Mouse (Mus musculus): ENCODE results near the gene Psme2b. TPM values are rescaled to one million over a fixed set of nuclear protein-coding genes. Genes with fewer than 3 reads are reported as not detected.
A peak's percentile ranks its signal among the peaks of the same experiment; 100 is the strongest.
"Not testable (repeated sequence)": the region's sequence is repeated elsewhere in the genome, so short reads cannot be mapped to it uniquely, and the experiment has no call there.

Psme2b gene
- 1 to 10 TPM; 2.6 to 5.6 TPM for total RNA-seq (2021)
- long read RNA-seq, experiment 1, transcript Psme2b-201 (1 exons, 837 nt), result major isoform, 7 of 7 reads
- long read RNA-seq, experiment 1, partial matches to known transcripts, result 0 of 7 reads
- long read RNA-seq, experiment 1, other reads (novel, unspliced or antisense), result 0 of 7 reads
- long read RNA-seq, experiment 2, partial matches to known transcripts, result 0 of 1 reads
- long read RNA-seq, experiment 2, other reads (novel, unspliced or antisense), result 0 of 1 reads

DNA sequence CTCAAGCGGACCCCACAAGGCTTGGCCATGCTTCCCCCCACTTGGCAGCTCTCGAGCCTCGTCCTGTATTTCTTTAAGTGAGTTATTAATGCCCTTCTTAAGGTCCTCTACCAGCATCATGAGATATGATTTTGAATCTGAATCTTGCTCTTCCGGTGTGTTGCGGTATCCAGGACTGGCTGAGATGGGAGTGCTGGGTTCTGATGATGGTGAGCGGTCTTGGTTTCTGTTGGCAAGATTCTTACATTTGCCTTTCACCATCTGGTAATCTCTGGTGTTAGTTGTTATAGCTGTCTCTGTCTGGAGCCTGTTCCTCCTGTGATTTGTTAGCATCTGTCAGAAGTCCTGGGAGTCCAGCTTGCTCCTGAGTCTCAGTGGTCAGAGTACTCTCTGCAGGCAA lies at the start of gene Psme2b:
TSS of gene Psme2b (minus strand) at position 101 of the 400 bp plus-strand sequence.
- not testable (repeated sequence) for DNase-seq

DNA sequence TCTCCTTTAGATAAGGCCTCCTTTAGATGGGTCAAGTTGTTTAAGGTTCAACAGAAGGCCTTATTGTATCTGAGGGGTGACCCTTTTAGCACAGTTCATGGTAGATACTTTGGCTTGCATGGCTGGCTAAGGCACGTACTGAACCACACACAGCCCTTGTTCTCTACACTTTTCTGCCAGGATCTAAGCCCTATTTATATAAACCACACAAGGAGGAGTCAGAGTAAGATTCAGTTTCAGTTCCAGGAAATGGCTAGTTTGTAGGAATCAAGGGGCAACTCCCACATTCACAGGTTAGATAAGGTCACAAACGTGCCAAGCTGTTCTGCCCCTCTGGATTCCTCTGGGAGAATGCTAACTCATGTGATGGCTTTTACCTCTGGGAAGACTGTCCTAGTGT lies 48.0 kb upstream of the Psme2b start, which contains the start of gene Tgtp1:
TSS of gene Tgtp1 (minus strand) at position 155 of the 400 bp plus-strand sequence.
- peak in 1 of 2 experiments; percentile 16 for DNase-seq

DNA sequence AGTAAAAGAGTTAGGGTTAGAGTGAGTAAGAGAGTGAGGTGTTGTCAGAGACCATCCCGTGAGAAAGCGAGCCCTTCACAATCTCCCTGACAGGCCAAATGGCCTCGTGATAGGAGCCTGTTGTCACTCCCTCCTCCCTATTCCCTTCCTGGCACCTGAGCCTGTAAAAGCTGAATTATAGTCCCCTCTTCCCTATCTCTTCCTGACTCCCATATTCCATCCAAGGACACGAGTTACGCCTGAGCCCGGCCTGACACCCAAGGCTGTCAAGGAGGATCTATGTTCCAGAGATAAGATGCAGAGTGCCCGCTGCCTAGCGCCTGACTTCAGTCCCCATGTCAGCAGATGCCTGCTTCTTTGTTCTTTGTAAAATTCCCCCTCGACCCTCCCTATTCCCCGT lies 47.3 kb upstream of the Psme2b start:
- not testable (repeated sequence) for DNase-seq

DNA sequence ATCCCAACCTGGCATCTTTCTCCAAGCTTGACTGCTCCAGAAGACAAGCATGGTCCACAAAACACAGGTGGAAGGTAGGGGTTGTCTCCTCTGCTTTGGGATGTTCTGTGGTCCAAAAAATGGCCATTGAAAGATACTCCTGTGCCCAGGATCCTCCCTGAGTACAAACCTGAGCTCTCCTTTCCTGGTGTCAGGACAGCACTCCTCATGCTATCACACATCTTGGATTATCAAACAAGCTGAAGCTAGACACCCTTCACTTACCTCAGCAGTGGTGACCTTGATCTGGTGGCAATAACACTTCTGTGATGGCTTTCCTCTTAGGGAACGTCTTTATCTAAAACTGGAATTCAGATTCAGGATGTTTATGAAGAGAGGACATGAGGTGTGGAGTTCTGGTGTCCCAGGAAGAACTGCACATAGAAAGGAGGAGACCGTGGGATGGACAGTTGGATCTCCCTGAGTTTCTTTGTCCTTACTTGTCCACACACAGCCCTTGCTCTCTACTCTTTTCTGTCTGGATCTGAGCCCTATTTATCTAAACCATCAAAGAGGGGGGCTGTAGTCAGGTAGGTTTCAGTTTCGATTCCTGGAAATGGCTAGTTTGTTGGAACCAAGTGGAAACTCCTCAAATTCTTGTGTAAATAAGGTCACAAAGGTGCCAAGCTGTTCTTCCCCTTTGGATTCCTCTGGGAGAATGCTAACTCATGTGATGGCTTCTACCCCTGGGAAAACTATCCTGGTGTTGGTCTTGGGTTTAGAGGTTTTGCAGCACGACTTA lies 45.9 kb upstream of the Psme2b start, which contains the start of gene Gm12185:
TSS of gene Gm12185 (minus strand) at position 487 of the 781 bp plus-strand sequence.
- DNase-seq, result peak; percentile 38 to 63

DNA sequence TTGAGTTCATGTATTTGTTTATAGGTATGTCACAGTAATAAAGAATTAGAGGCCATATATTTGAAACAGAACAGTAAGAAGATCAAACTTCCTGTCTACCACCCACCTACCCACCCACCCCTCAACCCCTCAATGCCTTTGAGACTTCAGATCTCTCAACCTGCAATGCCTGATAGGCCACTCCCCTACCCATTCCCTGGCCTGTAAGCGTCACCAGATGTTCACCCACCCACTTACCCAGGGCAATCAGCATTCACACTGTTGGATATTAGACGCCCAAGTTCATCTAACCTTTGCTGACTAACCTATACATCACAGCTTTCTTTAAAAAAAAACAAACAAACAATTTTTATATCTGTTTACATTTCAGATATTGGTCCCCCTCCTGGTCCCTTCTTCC lies 44.0 kb upstream of the Psme2b start:
- not testable (repeated sequence) for DNase-seq

DNA sequence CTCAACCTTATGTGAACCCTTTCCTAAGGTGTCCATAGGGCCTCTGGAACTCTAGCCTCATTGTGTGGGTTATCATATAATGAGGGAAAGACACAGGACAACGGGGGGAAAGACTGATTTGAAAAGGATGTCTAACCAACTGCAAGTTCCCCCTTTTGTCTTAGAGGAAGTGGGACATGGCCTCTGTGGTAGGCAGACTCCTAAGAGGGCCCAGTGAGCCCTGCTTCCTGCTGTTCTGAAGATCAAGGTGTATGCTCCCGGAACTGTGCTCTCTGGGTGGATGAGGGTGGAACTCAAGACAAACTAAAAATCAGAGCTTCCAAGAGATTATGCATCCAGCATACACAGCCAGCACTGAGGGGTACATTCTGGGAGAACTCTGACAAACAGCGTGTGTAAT lies 42.2 kb upstream of the Psme2b start:
- DNase-seq, result not testable (repeated sequence)

DNA sequence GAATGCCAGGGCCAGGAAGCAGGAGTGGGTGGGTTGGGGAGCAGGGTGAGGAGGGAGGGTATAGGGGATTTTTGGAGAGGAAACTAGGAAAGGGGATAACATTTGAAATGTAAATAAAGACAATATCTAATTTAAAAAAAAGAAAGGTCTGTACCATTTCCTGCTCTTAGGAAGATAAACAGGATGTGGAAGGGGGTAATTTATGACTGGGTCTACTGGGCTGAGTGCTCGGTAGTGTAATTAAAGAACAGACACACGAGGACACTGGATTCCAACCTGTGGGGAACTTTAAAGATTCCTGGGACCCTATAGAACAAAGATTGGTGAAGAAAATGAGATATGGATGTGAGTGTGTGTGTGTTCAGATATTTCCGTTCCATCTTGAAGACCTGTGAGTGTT lies 36.9 kb upstream of the Psme2b start:
- DNase-seq, result not testable (repeated sequence)

DNA sequence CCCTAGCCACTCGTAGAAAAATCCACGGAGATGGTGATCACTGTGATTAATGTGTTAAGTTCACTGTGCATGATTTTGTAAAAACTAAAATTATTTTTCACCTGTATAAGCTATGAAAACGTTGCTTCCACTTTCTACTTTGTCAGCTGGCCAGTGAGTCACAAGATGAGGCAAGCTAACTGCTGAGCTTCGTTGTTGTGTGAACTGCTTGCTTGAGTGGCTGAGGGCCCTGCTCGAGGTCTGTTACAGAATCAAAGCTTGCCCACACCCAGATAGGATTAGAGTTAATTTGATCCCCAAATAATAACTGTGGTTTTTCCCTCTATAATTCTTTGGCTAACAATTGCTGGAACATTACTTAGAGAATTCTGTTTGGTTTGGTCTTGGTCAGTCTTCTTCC lies 34.1 kb upstream of the Psme2b start:
- not testable (repeated sequence) for DNase-seq

DNA sequence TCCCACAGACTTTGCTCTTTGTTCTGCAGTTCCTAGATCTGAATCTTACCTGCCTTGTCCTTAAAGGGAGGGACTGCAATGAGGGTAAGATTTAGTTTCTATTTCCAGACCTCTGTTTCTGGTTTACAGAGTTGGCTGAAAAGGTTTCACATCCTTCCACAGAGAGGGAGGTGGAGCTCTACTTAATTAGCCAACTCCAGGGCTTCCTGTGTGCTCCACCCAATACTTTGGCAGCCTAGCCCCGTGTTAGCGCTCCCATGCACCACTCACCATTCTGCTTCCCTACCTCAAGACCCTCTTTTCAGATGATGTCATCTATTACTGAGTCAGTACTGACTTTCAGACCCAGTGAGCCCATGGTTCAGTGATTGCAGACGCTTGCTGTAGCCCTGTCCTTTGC lies 33.3 kb upstream of the Psme2b start, which contains the start of gene 9930111J21Rik1:
TSS of gene 9930111J21Rik1 (minus strand) at position 148 of the 400 bp plus-strand sequence.
- DNase-seq, result not testable (repeated sequence)

DNA sequence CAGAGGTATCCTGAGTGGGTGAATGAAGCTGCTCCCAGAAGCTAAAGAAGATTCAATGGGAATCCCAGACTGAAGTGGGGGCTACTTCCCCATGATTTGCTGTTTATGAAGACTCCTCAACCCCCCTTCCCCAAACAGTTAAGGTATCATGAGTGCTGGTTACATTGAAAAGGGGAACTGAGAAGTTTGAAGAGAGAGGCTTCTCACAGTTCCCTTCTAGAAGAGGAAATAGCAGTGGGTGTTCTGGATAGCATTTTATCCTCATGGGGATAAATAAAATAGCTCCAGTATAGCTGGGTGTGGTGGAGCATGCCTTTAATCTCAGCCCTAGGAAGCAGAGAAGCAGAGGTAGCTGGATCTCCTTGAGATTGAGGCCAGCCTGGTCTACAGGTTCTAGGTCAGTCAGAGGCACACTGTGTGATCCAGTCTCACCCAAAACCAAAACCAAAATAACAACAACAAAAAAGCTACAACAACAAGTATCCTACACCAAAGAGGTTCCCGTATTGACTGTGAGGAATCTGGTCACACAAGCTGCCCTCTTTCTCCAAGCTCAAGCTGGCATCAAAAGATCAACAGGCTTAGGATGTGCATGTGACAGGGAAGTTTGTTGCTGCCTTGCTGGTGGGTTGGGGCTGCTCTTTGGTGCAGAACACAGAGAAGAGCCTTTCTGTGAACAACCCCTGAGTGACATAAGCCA lies 32.4 kb upstream of the Psme2b start, which contains the start of gene Olfr56:
TSS of gene Olfr56 (plus strand) at position 650 of the 700 bp plus-strand sequence.
- DNase-seq, result not testable (repeated sequence)

DNA sequence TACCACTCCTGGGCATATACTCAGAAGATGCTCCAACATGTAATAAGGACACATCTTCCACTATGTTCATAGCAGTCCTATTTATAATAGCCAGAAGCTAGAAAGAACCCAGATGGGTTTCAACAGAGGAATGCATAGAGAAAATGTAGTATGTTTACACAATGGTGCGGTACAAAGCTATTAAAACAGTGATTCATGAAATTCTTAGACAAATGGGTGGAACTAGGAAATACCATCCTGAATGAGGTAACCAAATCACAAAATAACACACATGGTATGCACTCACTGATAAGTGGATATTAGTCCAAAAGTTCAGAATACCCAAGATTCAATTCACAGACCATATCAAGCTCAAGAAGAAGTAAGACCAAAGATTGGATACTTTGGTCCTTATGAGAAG lies 28.7 kb upstream of the Psme2b start:
- DNase-seq, result not testable (repeated sequence)

DNA sequence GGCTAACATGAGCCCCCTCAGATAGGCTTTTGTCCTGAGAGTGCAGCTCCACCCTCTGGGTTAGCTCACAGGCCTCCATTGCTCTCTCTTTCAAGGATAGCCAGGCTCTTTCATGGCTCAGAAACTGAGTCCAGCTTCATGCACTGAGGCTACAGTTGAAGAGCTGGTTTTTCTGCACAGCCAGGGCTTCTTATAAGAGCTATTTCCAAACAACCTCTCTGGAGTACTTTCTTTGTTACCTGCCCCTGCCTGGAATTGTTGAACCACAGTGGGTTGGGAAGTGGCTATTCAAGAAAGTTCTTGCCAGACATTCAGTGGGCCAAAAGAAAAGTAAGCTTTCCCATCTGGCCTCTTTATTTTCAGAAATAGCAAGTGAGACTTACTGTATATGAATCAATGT lies 6.7 kb downstream of the Psme2b start:
- not testable (repeated sequence) for DNase-seq

DNA sequence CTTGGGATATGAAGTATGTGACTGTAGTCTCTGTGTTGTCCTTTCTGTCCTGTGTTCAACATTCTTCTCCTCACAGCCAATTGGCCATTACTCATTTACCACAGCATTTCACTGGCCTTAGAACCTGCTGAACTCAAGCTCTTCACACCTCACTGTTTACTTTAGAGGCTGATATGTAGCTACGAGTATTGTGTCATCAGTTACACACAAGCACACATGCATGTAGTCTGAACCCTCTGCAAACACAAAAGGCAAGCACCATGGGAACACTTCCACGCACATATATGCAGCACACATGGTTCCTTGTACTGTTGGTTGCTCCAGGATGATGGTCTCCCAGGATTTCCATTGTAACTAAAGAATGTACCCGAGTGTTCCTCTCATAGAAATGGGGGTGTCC lies 10.7 kb downstream of the Psme2b start:
- DNase-seq, result not testable (repeated sequence)

DNA sequence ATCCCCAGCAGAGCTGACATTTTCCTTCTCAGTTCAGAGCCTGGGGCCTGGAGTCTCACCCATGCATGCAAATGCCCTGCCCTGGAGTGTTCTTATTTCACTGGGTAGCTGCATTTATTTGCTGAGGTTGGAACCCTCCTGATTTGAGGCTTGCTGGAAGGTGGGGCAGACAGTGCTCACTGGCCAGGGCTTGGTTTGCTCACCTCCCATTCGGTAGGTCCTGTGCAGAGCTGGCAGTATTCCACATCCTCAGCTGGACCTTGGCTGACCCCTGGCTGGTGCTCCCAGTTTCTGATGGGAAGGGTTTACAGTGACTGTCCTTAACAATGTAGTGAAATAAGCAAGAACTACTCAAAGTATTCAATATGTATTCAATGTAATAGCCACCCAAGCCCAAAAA lies 12.1 kb downstream of the Psme2b start:
- DNase-seq, result not testable (repeated sequence)

DNA sequence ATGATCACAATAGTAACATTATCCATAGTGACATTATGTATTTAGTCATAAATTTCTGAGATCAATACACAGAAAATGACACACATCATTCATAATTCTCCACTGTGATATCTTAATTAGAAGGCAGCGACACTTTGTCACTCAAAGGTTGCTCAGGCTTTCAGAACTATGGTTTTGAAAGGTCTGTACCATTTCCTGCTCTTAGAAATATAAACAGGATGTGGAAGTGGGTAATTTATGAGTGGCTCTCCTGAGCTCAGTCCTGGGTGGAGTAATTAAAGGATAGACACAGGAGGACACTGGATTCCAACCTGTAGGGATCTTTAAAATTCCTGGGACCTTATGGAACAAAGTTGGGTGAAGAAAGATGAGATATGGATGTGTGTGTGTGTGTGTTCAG lies 12.6 kb downstream of the Psme2b start:
- not testable (repeated sequence) for DNase-seq

DNA sequence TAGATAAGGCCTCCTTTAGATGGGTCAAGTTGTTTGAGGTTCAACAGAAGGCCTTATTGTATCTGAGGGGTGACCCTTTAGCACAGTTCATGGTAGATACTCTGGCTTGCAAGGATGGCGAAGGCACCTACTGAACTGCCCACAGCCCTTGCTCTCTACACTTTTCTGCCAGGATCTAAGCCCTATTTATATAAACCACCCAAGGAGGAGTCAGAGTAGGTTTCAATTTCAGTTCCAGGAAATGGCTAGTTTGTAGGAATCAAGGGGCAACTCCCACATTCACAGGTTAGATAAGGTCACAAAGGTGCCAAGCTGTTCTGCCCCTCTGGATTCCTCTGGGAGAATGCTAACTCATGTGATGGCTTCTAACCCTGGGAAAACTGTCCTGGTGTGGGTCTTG lies 17.9 kb downstream of the Psme2b start:
- DNase-seq, result not testable (repeated sequence)

DNA sequence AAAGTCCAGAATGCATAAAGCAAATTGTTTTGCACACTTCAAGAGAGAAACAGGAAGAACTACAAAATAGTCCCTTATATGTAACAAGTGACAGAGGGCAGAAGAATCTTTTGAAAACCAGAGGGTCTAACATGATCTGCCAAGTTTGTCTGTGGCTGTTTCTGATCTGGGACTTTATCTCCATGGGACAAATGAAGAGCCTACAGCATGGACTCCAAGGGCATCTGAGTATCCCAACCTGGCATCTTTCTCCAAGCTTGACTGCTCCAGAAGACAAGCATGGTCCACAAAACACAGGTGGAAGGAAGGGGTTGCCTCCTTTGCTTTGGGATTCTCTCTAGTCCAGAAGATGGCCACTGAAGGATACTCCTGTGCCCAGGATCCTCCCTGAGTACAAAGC lies 19.6 kb downstream of the Psme2b start:
- not testable (repeated sequence) for DNase-seq

DNA sequence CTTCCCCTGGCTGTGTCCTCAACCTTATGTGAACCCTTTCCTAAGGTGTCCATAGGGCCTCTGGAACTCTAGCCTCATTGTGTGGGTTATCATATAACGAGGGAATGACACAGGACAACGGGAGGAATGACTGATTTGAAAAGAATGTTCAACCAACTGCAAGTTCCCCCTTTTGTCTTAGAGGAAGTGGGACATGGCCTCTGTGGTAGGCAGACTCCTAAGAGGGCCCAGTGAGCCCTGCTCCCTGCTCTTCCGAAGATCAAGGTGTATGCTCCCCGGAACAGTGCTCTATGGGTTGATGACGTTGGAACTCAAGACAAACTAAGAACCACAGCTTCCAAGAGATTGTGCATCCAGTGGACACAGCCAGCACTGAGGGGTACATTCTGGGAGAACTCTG lies 22.2 kb downstream of the Psme2b start:
- DNase-seq, result not testable (repeated sequence)

DNA sequence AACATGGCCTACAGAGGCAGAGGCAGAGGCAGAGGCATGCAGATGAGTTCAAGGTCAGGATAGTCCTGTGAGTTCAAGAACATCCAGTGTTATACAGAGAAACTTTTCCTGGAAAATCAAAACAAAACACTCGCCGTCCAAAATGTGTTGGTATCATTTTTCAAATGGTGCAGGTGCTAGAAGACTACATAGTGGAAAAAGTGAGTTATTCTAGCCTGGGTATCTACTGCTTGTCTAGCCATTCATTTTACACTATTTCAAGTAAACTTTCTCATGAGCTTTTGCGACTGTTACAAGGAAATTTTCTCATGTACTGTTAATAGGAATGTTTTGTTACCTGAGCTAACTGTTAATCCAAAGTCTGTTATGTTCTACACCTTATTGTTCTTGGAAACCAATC lies 27.6 kb downstream of the Psme2b start:
- DNase-seq, result no peak

DNA sequence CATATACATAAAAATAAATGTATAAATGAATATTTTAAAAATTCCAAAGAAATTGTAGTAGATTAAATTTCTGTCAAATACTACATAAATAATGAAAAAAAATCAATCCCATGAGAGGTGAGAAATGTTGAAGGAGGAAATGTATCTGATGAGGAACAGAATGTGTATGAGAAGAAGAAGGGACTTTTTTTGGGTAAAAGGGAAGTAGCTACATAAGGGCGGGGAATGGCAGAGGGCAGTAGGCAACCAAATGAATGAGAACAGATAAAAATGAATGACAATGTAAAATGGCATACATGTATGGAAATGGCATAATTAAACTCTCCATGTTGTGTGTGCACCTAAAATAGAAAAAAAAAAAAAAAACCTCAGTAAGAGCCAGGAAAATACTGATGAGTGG lies 32.4 kb downstream of the Psme2b start:
- no peak for DNase-seq

DNA sequence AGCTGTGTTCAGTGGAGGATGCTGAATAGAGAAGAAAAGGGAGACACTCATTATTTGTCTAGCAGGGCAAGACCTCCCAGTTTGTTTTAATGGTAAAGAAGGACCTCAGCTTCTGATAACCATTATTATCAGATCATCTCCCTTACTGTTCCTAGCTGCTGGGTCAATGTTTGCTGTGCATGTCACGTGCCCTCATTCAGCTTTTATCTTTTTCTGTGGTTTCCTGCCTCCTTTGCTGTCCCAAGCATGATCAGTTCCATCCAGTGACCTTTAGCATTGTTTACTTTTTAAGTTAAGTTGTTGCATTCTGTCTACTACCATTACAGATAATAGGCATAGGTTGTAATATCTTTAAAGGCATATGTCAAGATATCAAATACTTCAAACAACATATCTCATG lies 37.5 kb downstream of the Psme2b start:
- DNase-seq, result no peak

DNA sequence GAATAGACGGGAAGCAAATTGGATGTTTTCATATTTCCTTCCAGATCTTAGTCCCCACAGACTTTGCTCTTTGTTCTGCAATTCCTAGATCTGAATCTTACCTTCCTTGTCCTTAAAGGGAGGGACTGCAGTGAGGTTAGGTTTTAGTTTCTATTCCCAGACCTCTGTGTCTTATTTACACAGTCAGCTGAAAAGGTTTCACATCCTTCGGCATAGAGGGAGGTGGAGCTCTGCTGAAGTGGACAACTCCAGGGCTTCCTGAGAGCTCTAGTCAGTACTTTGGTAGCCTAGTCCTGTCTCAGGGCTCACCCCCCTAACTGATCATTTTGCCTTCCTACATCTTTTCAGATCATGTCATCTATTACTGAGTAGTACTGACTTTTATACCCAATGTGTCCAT lies 44.0 kb downstream of the Psme2b start, which contains the start of gene Gm5431:
TSS of gene Gm5431 (minus strand) at position 194 of the 400 bp plus-strand sequence.
- peak in 1 of 2 experiments; percentile 44 for DNase-seq

Measured in heart, adult 18-20 months (tissue).